Mouse (Mus musculus) retina, adult 2 months (tissue): ENCODE data around the gene Trap1.
"Not testable (repeated sequence)": the region's sequence is repeated elsewhere in the genome, so short reads cannot be mapped to it uniquely, and the experiment has no call there.

Source experiments
- DNase-seq: peaks from one replicate; pipeline ENCODE4 v3.0.0-alpha.2; 2012; ENCODE audit warnings: low read depth, low spot score

Gene Trap1

GRCm38 (mm10) chr16:4077384-4078061, at the start of gene Trap1:
TSS of gene Trap1 (minus strand) at chr16:4077827.
- peak; percentile 72 for DNase-seq

- DNase-seq = no peak
Observed at GRCm38 (mm10) chr16:4117072-4117471, 39.4 kb upstream of the Trap1 start.

GRCm38 (mm10) chr16:4100374-4100773, 22.7 kb upstream of the Trap1 start:
- no peak for DNase-seq

- no peak for DNase-seq
Observed at GRCm38 (mm10) chr16:4097521-4097920, 19.9 kb upstream of the Trap1 start.

- DNase-seq = no peak
Observed at GRCm38 (mm10) chr16:4096898-4097297, 19.3 kb upstream of the Trap1 start.

- no peak for DNase-seq
Observed at GRCm38 (mm10) chr16:4096141-4096540, 18.5 kb upstream of the Trap1 start.

GRCm38 (mm10) chr16:4087214-4087913, 9.7 kb upstream of the Trap1 start:
- DNase-seq = no peak

- DNase-seq = no peak
Observed at GRCm38 (mm10) chr16:4085851-4086387, 8.3 kb upstream of the Trap1 start.

- no peak for DNase-seq
Observed at GRCm38 (mm10) chr16:4085051-4085450, 7.4 kb upstream of the Trap1 start.

GRCm38 (mm10) chr16:4080419-4080818, 2.8 kb upstream of the Trap1 start:
- not testable (repeated sequence) for DNase-seq

GRCm38 (mm10) chr16:4079656-4080055, 2.0 kb upstream of the Trap1 start:
- DNase-seq = no peak

GRCm38 (mm10) chr16:4078302-4078701, 675 bp upstream of the Trap1 start:
- DNase-seq = not testable (repeated sequence)

- no peak for DNase-seq
Observed at GRCm38 (mm10) chr16:4074836-4075235, 2.8 kb downstream of the Trap1 start.

GRCm38 (mm10) chr16:4074297-4074696, 3.3 kb downstream of the Trap1 start:
- DNase-seq = no peak

GRCm38 (mm10) chr16:4068588-4068987, 9.0 kb downstream of the Trap1 start:
- no peak for DNase-seq

- no peak for DNase-seq
Observed at GRCm38 (mm10) chr16:4064945-4065344, 12.7 kb downstream of the Trap1 start.

- no peak for DNase-seq
Observed at GRCm38 (mm10) chr16:4053811-4054210, 23.8 kb downstream of the Trap1 start.

GRCm38 (mm10) chr16:4052601-4053000, 25.0 kb downstream of the Trap1 start:
- no peak for DNase-seq

GRCm38 (mm10) chr16:4045524-4045923, 32.1 kb downstream of the Trap1 start:
- DNase-seq = no peak

- no peak for DNase-seq
Observed at GRCm38 (mm10) chr16:4044093-4044492, 33.5 kb downstream of the Trap1 start.

- no peak for DNase-seq
Observed at GRCm38 (mm10) chr16:4041646-4042045, 36.0 kb downstream of the Trap1 start.

- no peak for DNase-seq
Observed at GRCm38 (mm10) chr16:4040206-4040605, 37.4 kb downstream of the Trap1 start.

- no peak for DNase-seq
Observed at GRCm38 (mm10) chr16:4037690-4038089, 39.9 kb downstream of the Trap1 start.
